Mouse (Mus musculus): ENCODE measurements around the gene Cpsf4. TPM values are rescaled to one million over a fixed set of nuclear protein-coding genes. Genes with fewer than 3 reads are reported as not detected.
"Not testable (repeated sequence)": the region's sequence is repeated elsewhere in the genome, so short reads cannot be mapped to it uniquely, and the experiment has no call there.

Cpsf4 gene
- polyA plus RNA-seq, 1 experiment from 2014 or later = 39.0 TPM

DNA sequence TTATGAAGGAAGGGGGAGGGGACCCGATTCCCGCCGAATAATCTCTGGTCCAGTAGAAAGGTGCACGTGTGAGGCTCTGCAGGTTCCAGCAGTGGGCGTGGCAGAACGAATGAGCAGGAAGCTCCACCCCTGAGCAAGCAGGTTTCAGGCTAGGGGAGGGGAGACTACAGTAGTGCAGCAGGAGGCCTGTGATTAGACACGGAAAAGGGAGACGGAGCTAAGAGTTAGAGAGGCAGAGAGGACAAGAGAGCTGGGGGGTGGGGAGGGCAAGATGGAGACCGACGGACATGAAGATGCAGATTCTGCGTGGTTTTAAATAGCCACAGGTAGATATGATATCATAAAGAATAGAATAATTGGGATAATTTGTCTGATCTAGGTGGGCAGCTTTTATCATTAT, 41.4 kb downstream of the Cpsf4 start:
- not testable (repeated sequence) for H3K4me2 ChIP-seq; H3K9me3 ChIP-seq (replicated peaks); H3K4me3 ChIP-seq; H3K27ac ChIP-seq; H3K9ac ChIP-seq; H3K27me3 ChIP-seq (replicated peaks); ATAC-seq
- Histone ChIP-seq H3K4me1 (peaks cover 15% of the 10 kb centered on the region), H3K36me3 (peaks cover 50% of the 10 kb centered on the region)
- 52% methylated on average over 11 of the region's 11 CpGs for WGBS (ENCODE audit: insufficient replicate concordance)

GRCm38 (mm10) chr5:145211340-145211739, 44.3 kb downstream of the Cpsf4 start:
- peaks cover 71% of the 10 kb centered on the region for H3K36me3 ChIP-seq
- H3K9me3 ChIP-seq (replicated peaks) = no peaks in the 10 kb centered on the region
- no peaks in the 10 kb centered on the region for H3K4me1 ChIP-seq
- H3K27me3 ChIP-seq (replicated peaks) = no peaks in the 10 kb centered on the region
- WGBS (ENCODE audit: insufficient replicate concordance) = 85% methylated on average over 4 of the region's 4 CpGs
- H3K27ac ChIP-seq = no peak overlapping the region
- H3K9ac ChIP-seq = no peak overlapping the region
- H3K4me3 ChIP-seq = no peak overlapping the region
- no peak for ATAC-seq
- H3K4me2 ChIP-seq = no peak overlapping the region

GRCm38 (mm10) chr5:145212216-145212615, 45.2 kb downstream of the Cpsf4 start:
- Histone ChIP-seq H3K4me3 (no peak overlapping the region), H3K4me1 (no peaks in the 10 kb centered on the region), H3K36me3 (peaks cover 64% of the 10 kb centered on the region), H3K9ac (no peak overlapping the region), H3K9me3 (replicated peaks) (no peaks in the 10 kb centered on the region), H3K27ac (no peak overlapping the region), H3K4me2 (no peak overlapping the region), H3K27me3 (replicated peaks) (no peaks in the 10 kb centered on the region)
- 84% methylated on average over 4 of the region's 4 CpGs for WGBS (ENCODE audit: insufficient replicate concordance)
- no peak for ATAC-seq

DNA sequence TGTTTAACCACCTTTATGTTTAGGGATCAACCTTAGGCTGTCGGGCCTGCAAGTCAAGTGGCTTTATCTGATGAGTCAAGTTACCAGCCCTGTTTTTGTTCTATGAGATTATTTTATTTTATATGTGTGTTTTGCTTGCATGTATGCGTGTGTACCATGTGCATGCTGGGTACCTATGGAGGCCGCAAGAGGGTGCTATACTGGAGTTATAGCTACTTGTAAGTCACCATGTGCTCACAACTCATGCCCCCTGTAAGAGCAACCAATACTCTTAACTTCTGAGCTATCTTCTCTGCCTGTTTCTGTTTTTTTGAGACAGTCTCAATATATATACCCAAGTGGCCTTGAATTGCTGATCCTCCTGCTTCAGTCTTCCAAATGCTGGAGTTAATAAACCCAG, 46.5 kb downstream of the Cpsf4 start:
- ATAC-seq = no peak
- Histone ChIP-seq H3K9ac (no peak overlapping the region), H3K36me3 (peaks cover 62% of the 10 kb centered on the region), H3K4me1 (no peaks in the 10 kb centered on the region), H3K27ac (no peak overlapping the region), H3K27me3 (replicated peaks) (no peaks in the 10 kb centered on the region), H3K4me2 (no peak overlapping the region), H3K9me3 (replicated peaks) (no peaks in the 10 kb centered on the region), H3K4me3 (no peak overlapping the region)
- 74% methylated on average over 3 of the region's 3 CpGs for WGBS (ENCODE audit: insufficient replicate concordance)

- Histone ChIP-seq H3K4me3 (no peak overlapping the region), H3K27ac (no peak overlapping the region), H3K4me2 (no peak overlapping the region), H3K36me3 (peaks cover 68% of the 10 kb centered on the region), H3K4me1 (no peaks in the 10 kb centered on the region), H3K27me3 (replicated peaks) (no peaks in the 10 kb centered on the region), H3K9ac (no peak overlapping the region), H3K9me3 (replicated peaks) (no peaks in the 10 kb centered on the region)
- 60% methylated on average over 4 of the region's 4 CpGs for WGBS (ENCODE audit: insufficient replicate concordance)
- ATAC-seq = no peak
Observed at GRCm38 (mm10) chr5:145214679-145215078, 47.7 kb downstream of the Cpsf4 start.

GRCm38 (mm10) chr5:145217746-145218145, 50.7 kb downstream of the Cpsf4 start:
- Histone ChIP-seq H3K36me3 (peaks cover 65% of the 10 kb centered on the region), H3K4me1 (peaks cover under 1% of the 10 kb centered on the region; the same call in 1 of the 2 replicates)
- 0 out of 2 replicates have a peak, but pooled peaks have one; percentile 14 for ATAC-seq

GRCm38 (mm10) chr5:145218206-145218605, 51.2 kb downstream of the Cpsf4 start:
- no peak overlapping the region for H3K4me2 ChIP-seq
- no peaks in the 10 kb centered on the region for H3K9me3 ChIP-seq (replicated peaks)
- no peak overlapping the region for H3K27ac ChIP-seq
- no peak for ATAC-seq
- no peak overlapping the region for H3K4me3 ChIP-seq
- no peak overlapping the region for H3K9ac ChIP-seq
- WGBS (ENCODE audit: insufficient replicate concordance) = 90% methylated on average over 21 of the region's 21 CpGs
- no peaks in the 10 kb centered on the region for H3K27me3 ChIP-seq (replicated peaks)
- H3K36me3 ChIP-seq = peaks cover 62% of the 10 kb centered on the region
- peaks cover 3% of the 10 kb centered on the region; the same call in 1 of the 2 replicates for H3K4me1 ChIP-seq

More at GRCm38 (mm10) chr5:145217746-145218145, 50.7 kb downstream of the Cpsf4 start:
- no peaks in the 10 kb centered on the region for H3K9me3 ChIP-seq (replicated peaks)
- no peak overlapping the region for H3K27ac ChIP-seq
- no peaks in the 10 kb centered on the region for H3K27me3 ChIP-seq (replicated peaks)
- H3K4me2 ChIP-seq = no peak overlapping the region
- H3K4me3 ChIP-seq = no peak overlapping the region
- WGBS (ENCODE audit: insufficient replicate concordance) = 65% methylated on average over 6 of the region's 6 CpGs
- no peak overlapping the region for H3K9ac ChIP-seq

DNA sequence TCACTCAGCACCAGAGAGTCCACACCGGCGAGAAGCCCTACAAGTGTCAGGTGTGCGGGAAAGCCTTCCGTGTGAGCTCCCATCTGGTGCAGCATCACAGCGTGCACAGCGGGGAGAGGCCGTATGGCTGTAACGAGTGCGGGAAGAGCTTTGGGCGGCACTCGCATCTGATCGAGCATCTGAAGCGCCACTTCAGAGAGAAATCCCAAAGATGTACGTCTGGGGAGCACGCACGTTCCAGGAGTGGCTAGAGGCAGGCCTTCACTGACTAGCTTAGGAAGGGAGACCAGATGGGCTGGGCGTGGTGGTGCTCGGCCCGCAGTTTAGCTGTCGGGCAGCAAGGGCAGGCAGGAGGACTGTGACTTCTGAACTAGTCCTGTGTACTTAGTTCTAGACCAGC, 51.7 kb downstream of the Cpsf4 start:
- no peaks in the 10 kb centered on the region for H3K27me3 ChIP-seq (replicated peaks)
- no peaks in the 10 kb centered on the region for H3K9me3 ChIP-seq (replicated peaks)
- peaks cover 3% of the 10 kb centered on the region; the same call in 1 of the 2 replicates for H3K4me1 ChIP-seq
- ATAC-seq = no peak
- H3K27ac ChIP-seq = no peak overlapping the region
- H3K4me2 ChIP-seq = no peak overlapping the region
- 91% methylated on average over 20 of the region's 20 CpGs for WGBS (ENCODE audit: insufficient replicate concordance)
- no peak overlapping the region for H3K9ac ChIP-seq
- H3K4me3 ChIP-seq = no peak overlapping the region
- peaks cover 58% of the 10 kb centered on the region for H3K36me3 ChIP-seq

GRCm38 (mm10) chr5:145219981-145220380, 53.0 kb downstream of the Cpsf4 start:
- Histone ChIP-seq H3K4me2 (no peak overlapping the region), H3K27me3 (replicated peaks) (no peaks in the 10 kb centered on the region), H3K9ac (no peak overlapping the region), H3K36me3 (peaks cover 45% of the 10 kb centered on the region), H3K27ac (no peak overlapping the region), H3K9me3 (replicated peaks) (no peaks in the 10 kb centered on the region), H3K4me3 (no peak overlapping the region), H3K4me1 (peaks cover 3% of the 10 kb centered on the region; the same call in 1 of the 2 replicates)
- no peak for ATAC-seq
- WGBS (ENCODE audit: insufficient replicate concordance) = 85% methylated on average over 8 of the region's 8 CpGs

- Histone ChIP-seq H3K4me1 (peaks cover 5% of the 10 kb centered on the region; the same call in 1 of the 2 replicates), H3K4me3 (no peak overlapping the region), H3K9me3 (replicated peaks) (no peaks in the 10 kb centered on the region), H3K9ac (no peak overlapping the region), H3K27ac (no peak overlapping the region), H3K4me2 (no peak overlapping the region), H3K27me3 (replicated peaks) (no peaks in the 10 kb centered on the region), H3K36me3 (peaks cover 39% of the 10 kb centered on the region)
- 79% methylated on average over 5 of the region's 5 CpGs for WGBS (ENCODE audit: insufficient replicate concordance)
- ATAC-seq = peak; percentile 22
Observed at GRCm38 (mm10) chr5:145222840-145223239, 55.8 kb downstream of the Cpsf4 start.

- Histone ChIP-seq H3K27me3 (replicated peaks) (no peaks in the 10 kb centered on the region), H3K4me2 (no peak overlapping the region), H3K9me3 (replicated peaks) (no peaks in the 10 kb centered on the region), H3K9ac (no peak overlapping the region), H3K4me1 (peaks cover 6% of the 10 kb centered on the region; the same call in 1 of the 2 replicates), H3K4me3 (no peak overlapping the region), H3K27ac (no peak overlapping the region), H3K36me3 (peaks cover 34% of the 10 kb centered on the region)
- no peak for ATAC-seq
- WGBS (ENCODE audit: insufficient replicate concordance) = 78% methylated on average over 12 of the region's 12 CpGs
Observed at GRCm38 (mm10) chr5:145223395-145223794, 56.4 kb downstream of the Cpsf4 start.

- no peak overlapping the region for H3K4me3 ChIP-seq
- H3K4me1 ChIP-seq = peaks cover 15% of the 10 kb centered on the region
- H3K9ac ChIP-seq = no peak overlapping the region
- no peak for ATAC-seq
- WGBS (ENCODE audit: insufficient replicate concordance) = 40% methylated on average over 2 of the region's 2 CpGs
- no peak overlapping the region for H3K27ac ChIP-seq
- H3K36me3 ChIP-seq = peaks cover 6% of the 10 kb centered on the region
- no peaks in the 10 kb centered on the region for H3K27me3 ChIP-seq (replicated peaks)
- no peaks in the 10 kb centered on the region for H3K9me3 ChIP-seq (replicated peaks)
- H3K4me2 ChIP-seq = no peak overlapping the region
Observed at GRCm38 (mm10) chr5:145226453-145226852, 59.4 kb downstream of the Cpsf4 start.

GRCm38 (mm10) chr5:145229283-145229682, 62.3 kb downstream of the Cpsf4 start:
- 71% methylated on average over 6 of the region's 6 CpGs for WGBS (ENCODE audit: insufficient replicate concordance)
- not testable (repeated sequence) for H3K9ac ChIP-seq; H3K9me3 ChIP-seq (replicated peaks); H3K4me3 ChIP-seq; ATAC-seq; H3K4me2 ChIP-seq; H3K27ac ChIP-seq; H3K27me3 ChIP-seq (replicated peaks)
- H3K36me3 ChIP-seq = peaks cover 13% of the 10 kb centered on the region
- H3K4me1 ChIP-seq = peaks cover 25% of the 10 kb centered on the region
